Mouse (Mus musculus) myocyte (in vitro differentiated cells): ENCODE results near the gene Gm45713. TPM values are rescaled to one million over a fixed set of nuclear protein-coding genes. Genes with fewer than 3 reads are reported as not detected.
A peak's percentile ranks its signal among the peaks of the same experiment; 100 is the strongest.
"Not testable (repeated sequence)": the region's sequence is repeated elsewhere in the genome, so short reads cannot be mapped to it uniquely, and the experiment has no call there.

Experiments used
- H3K27me3 ChIP-seq: one replicate; pipeline ENCODE4 v1.6.1; 2011; ENCODE audit not compliant: control insufficient read depth, insufficient read depth, insufficient read length
- H3K36me3 ChIP-seq: one replicate; pipeline ENCODE4 v1.6.1; 2011; ENCODE audit not compliant: control insufficient read depth, insufficient read depth
- H3K4me2 ChIP-seq: one replicate; pipeline ENCODE4 v1.6.1; 2011; ENCODE audit warnings: low read depth, control low read depth
- H3K4me3 ChIP-seq: one replicate; pipeline ENCODE4 v1.5.1; 2011; ENCODE audit warnings: mild to moderate bottlenecking, control low read depth, moderate library complexity
- H3K79me2 ChIP-seq: one replicate; pipeline ENCODE4 v1.6.1; 2011; ENCODE audit not compliant: control insufficient read depth, insufficient read depth
- H3ac ChIP-seq: one replicate; pipeline ENCODE4 v1.6.1; 2011; ENCODE audit not compliant: control insufficient read depth, insufficient read length
- CEBPB ChIP-seq: IDR thresholded peaks from 2 replicates; pipeline ENCODE4 v1.6.1; 2011; ENCODE audit warnings: mild to moderate bottlenecking, moderate library complexity; ENCODE audit not compliant: poor library complexity, insufficient read depth, severe bottlenecking
- E2F4 ChIP-seq: IDR thresholded peaks from one replicate; pipeline ENCODE4 v1.6.1; 2011; ENCODE audit warnings: mild to moderate bottlenecking, control low read depth, moderate library complexity; ENCODE audit not compliant: insufficient read depth
- MAX ChIP-seq: IDR thresholded peaks from one replicate; pipeline ENCODE4 v1.6.1; 2011; ENCODE audit warnings: low read depth, mild to moderate bottlenecking, control low read depth
- MYOD1 ChIP-seq, 3 experiments: IDR thresholded peaks; one replicate each; pipeline ENCODE4 v1.6.1; 2011; ENCODE audit warnings: control low read depth in 2 of 3, low read depth in 2 of 3, mild to moderate bottlenecking in 2 of 3, moderate library complexity in 1 of 3; ENCODE audit not compliant: insufficient read length in 2 of 3, control insufficient read depth in 1 of 3
- MYOG ChIP-seq, 3 experiments: IDR thresholded peaks; one replicate each; pipeline ENCODE4 v1.6.1; 2011; ENCODE audit warnings: control low read depth in 2 of 3, low read depth in 2 of 3, mild to moderate bottlenecking in 2 of 3; ENCODE audit not compliant: insufficient read length in 2 of 3, control insufficient read depth in 1 of 3, insufficient read depth in 1 of 3
- POLR2A ChIP-seq: IDR thresholded peaks from one replicate; pipeline ENCODE4 v1.6.1; 2011; ENCODE audit warnings: low read depth, mild to moderate bottlenecking, control low read depth, moderate library complexity; ENCODE audit not compliant: insufficient read length
- POLR2AphosphoS2 ChIP-seq: IDR thresholded peaks from one replicate; pipeline ENCODE4 v1.6.1; 2011; ENCODE audit warnings: low read depth, control low read depth; ENCODE audit not compliant: insufficient read length
- REST ChIP-seq: IDR thresholded peaks from one replicate; pipeline ENCODE4 v1.6.1; 2011; ENCODE audit warnings: mild to moderate bottlenecking, control low read depth, moderate library complexity; ENCODE audit not compliant: insufficient read depth, insufficient read length
- SRF ChIP-seq: IDR thresholded peaks from one replicate; pipeline ENCODE4 v1.6.1; 2011; ENCODE audit warnings: low read depth; ENCODE audit not compliant: control insufficient read depth, insufficient read length
- TCF12 ChIP-seq: IDR thresholded peaks from one replicate; pipeline ENCODE4 v1.6.1; 2011; ENCODE audit warnings: mild to moderate bottlenecking, control low read depth; ENCODE audit not compliant: poor library complexity, insufficient read depth, severe bottlenecking
- TCF3 ChIP-seq: IDR thresholded peaks from one replicate; pipeline ENCODE4 v1.6.1; 2011; ENCODE audit warnings: low read depth, control low read depth; ENCODE audit not compliant: insufficient read length
- USF1 ChIP-seq: IDR thresholded peaks from one replicate; pipeline ENCODE4 v1.6.1; 2011; ENCODE audit warnings: low read depth, mild to moderate bottlenecking, control low read depth, moderate library complexity
- polyA plus RNA-seq: library from polyadenylated mRNA; unstranded; fragments of >200 nt; fragmentation: generic; extraction: Trizol; gene quantifications from one replicate; pipeline ENCODE4 v1.2.1, GENCODE M21; 2012; ENCODE audit warnings: missing spikeins

Gm45713 gene
- polyA plus RNA-seq, 1 experiment, result 3.6 TPM

DNA sequence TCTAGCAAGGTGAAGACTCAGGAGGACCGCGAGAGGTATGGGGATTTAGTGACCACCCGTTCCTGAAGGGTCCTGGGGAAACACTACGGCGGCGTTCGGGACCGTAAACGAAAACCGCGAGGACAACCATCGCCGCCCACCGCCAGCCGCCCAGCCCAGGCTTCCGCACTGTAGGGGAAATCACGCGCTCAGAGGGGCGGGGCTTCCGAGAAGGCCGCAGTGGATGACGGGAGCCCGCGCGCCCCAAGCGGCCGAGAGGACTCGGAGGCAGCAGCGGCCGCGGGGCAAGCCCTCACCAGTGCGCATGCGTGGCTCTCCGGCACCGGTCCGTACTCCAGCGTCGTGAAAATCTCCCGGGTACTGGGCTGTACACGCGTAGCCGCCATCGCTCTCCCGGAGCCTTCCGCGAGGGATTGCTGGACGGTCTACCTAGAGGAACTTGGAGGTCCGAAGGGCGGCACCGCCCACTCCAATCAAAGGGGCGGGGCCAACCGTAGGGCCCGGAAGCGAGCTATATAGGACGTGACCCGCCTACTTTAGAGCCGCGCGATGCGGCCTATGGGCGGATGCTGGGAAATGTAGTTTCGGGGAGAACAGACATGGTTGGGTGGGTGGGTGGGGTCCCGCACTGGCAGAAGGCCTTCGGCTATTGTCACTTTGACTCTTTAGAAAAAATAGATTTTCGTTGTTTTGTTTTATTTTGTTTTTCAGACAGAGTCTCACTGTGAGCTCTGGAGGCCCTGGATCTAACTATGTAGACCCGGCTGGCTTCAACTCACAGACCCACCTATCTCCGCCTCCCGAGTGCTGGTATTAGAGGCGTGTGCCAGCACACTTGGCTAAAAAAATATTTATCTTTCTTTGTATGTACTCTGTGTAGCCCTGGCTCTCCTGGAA is 18.3 kb upstream of the Gm45713 start, which contains the start of the genes Pih1d1 and Aldh16a1:
Gene Pih1d1 (plus strand): TSS at position 208 of the 897 bp plus-strand sequence.
Gene Aldh16a1 (minus strand): TSS at position 489 of the 897 bp plus-strand sequence.
- H3K27me3 ChIP-seq, result no peaks in the 10 kb centered on the region
- no peak for TF ChIP-seq REST
- TF ChIP-seq POLR2A, result peak; percentile 90
- TF ChIP-seq TCF3, result no peak
- TF ChIP-seq USF1, result peak; percentile 39
- peak; percentile 94 for TF ChIP-seq SRF
- peak; percentile 71 for TF ChIP-seq E2F4
- no peak for TF ChIP-seq MYOD1 (IDR thresholded peaks at IDR 0.05; ENCODE audit: control insufficient read depth in 1 of 3, insufficient read length in 2 of 3, low read depth in 2 of 3)
- TF ChIP-seq POLR2AphosphoS2, result peak; percentile 94
- peak within 1 kb of the TSS; percentile 97 for H3K4me2 ChIP-seq
- peak within 1 kb of the TSS; percentile 20 for H3ac ChIP-seq
- H3K79me2 ChIP-seq, result peaks cover 3% of the 10 kb centered on the region
- H3K36me3 ChIP-seq, result no peaks in the 10 kb centered on the region
- H3K4me3 ChIP-seq, result peak within 1 kb of the TSS; percentile 86

DNA sequence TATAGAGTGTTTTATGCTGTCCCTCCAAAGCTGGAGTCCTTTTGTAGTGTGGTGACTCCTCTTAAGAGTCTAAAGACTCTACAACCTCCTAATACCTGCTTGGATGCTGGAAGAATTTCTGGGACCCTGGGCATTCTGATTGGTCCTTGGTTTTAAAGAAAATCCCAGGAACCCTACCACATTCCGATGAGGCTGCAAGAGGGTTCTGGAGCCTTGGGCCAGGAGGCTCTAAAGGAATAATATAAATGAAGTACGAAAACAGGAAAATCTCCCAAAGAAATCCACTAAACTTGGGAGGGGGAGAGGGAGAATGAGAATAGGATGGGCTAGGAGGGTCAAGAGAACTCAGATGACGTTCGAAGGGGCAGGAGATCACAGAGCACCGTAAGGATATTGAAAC is 17.6 kb upstream of the Gm45713 start:
- peak overlapping the region; percentile 86 for H3K4me3 ChIP-seq
- TF ChIP-seq MYOD1 (IDR thresholded peaks at IDR 0.05; ENCODE audit: control insufficient read depth in 1 of 3, insufficient read length in 2 of 3, low read depth in 2 of 3) (no peak), POLR2A (no peak)
- peaks cover 3% of the 10 kb centered on the region for H3K79me2 ChIP-seq
- no peaks in the 10 kb centered on the region for H3K27me3 ChIP-seq
- peak overlapping the region; percentile 97 for H3K4me2 ChIP-seq
- peak overlapping the region; percentile 20 for H3ac ChIP-seq
- H3K36me3 ChIP-seq, result no peaks in the 10 kb centered on the region

DNA sequence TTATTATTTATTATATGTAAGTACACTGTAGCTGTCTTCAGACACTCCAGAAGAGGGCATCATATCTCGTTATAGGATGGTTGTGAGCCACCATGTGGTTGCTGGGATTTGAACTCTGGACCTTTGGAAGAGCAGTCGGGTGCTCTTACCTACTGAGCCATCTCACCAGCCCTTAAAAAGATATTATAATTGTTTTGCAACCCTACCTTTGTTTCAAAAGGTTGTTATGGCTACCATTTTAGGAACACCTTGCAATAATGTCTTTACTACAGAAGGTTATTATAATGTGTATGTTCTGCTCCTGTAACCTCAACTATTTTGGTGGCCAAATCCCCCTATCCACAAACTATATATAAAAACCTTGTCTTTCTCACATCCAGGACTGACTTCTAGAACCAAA is 17.0 kb upstream of the Gm45713 start:
- H3K4me2 ChIP-seq, result peak overlapping the region; percentile 97
- H3K79me2 ChIP-seq, H3K36me3 ChIP-seq, H3K27me3 ChIP-seq, H3ac ChIP-seq: not testable (repeated sequence)
- H3K4me3 ChIP-seq, result peak overlapping the region; percentile 86

DNA sequence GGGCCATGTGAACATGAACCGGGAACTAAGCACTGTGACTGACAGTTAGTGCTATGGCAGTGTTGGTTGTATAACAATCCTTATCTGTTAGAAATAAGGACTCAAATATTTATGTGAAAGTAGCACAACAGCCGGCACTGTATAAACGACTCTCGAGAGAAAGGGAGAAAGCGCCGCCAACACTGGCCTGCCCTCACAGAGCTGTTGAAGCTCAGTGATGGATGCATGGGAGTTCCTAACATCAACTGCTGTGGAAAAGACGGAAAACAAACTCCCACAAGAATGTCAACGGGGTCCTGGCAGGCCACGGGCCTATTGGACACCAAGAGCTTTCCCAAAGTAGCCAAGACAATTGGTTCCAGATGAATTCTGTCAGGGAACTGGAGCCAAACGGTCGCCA is 15.3 kb upstream of the Gm45713 start:
- no peak for TF ChIP-seq REST
- TF ChIP-seq TCF3, result no peak
- TF ChIP-seq POLR2A, result no peak
- TF ChIP-seq MYOD1 (IDR thresholded peaks at IDR 0.05; ENCODE audit: control insufficient read depth in 1 of 3, insufficient read length in 2 of 3, low read depth in 2 of 3), result no peak
- no peak for TF ChIP-seq TCF12
- no peak for TF ChIP-seq USF1
- no peak for TF ChIP-seq POLR2AphosphoS2
- no peak for TF ChIP-seq SRF
- TF ChIP-seq CEBPB, result no peak
- H3K4me3 ChIP-seq, result no peak overlapping the region
- H3K27me3 ChIP-seq, result no peaks in the 10 kb centered on the region
- H3K36me3 ChIP-seq, result no peaks in the 10 kb centered on the region
- peaks cover 3% of the 10 kb centered on the region for H3K79me2 ChIP-seq
- no peak overlapping the region for H3K4me2 ChIP-seq
- no peak overlapping the region for H3ac ChIP-seq

GRCm38 (mm10) chr7:45150321-45150720 is 14.3 kb upstream of the Gm45713 start:
- Histone ChIP-seq H3K4me3 (no peak overlapping the region), H3K36me3 (no peaks in the 10 kb centered on the region), H3K27me3 (no peaks in the 10 kb centered on the region), H3K4me2 (no peak overlapping the region), H3K79me2 (peaks cover 3% of the 10 kb centered on the region), H3ac (no peak overlapping the region)
- TF ChIP-seq POLR2AphosphoS2 (no peak), CEBPB (no peak), E2F4 (no peak), TCF12 (no peak), MYOG (IDR thresholded peaks at IDR 0.05; ENCODE audit: control insufficient read depth in 1 of 3, insufficient read depth in 1 of 3, insufficient read length in 2 of 3, low read depth in 2 of 3) (no peak), POLR2A (no peak), TCF3 (no peak), REST (no peak), MAX (no peak)

GRCm38 (mm10) chr7:45149545-45149944 is 13.5 kb upstream of the Gm45713 start:
- peaks cover 3% of the 10 kb centered on the region for H3K79me2 ChIP-seq
- H3K4me3 ChIP-seq, result no peak overlapping the region
- no peaks in the 10 kb centered on the region for H3K27me3 ChIP-seq
- TF ChIP-seq SRF (no peak), TCF3 (no peak), E2F4 (no peak), USF1 (no peak)
- no peak overlapping the region for H3K4me2 ChIP-seq
- H3K36me3 ChIP-seq, result no peaks in the 10 kb centered on the region
- no peak overlapping the region for H3ac ChIP-seq
